Mouse (Mus musculus): ENCODE measurements around the gene Strn. TPM values are rescaled to one million over a fixed set of nuclear protein-coding genes. Genes with fewer than 3 reads are reported as not detected.

The Strn gene
- 6.3 TPM in 2 replicates for polyA plus RNA-seq (2014; fragmentation: Nextera tagmentation; extraction: Ambion mirVana)

GRCm38 (mm10) chr17:78737096-78737495 lies at the start of gene Strn:
TSS of gene Strn (minus strand) at chr17:78737196.
- DNase-seq (ENCODE audit: low spot score) = no peak
- Histone ChIP-seq H3K4me1 (ENCODE audit: control insufficient read depth, insufficient read depth, low read length) (peaks cover 10% of the 10 kb centered on the region), H3K4me3 (ENCODE audit: low read depth, low read length) (peak within 1 kb of the TSS; percentile 66), H3K9ac (ENCODE audit: low read length) (peak within 1 kb of the TSS; percentile 79), H3K36me3 (ENCODE audit: control insufficient read depth, insufficient read depth, low read length) (no peaks in the 10 kb centered on the region), H3K27ac (replicated peaks; ENCODE audit: low read depth, low read length) (peak within 1 kb of the TSS; percentile 73), H3K4me2 (ENCODE audit: low read depth, severe bottlenecking) (peak within 1 kb of the TSS; percentile 61), H3K27me3 (ENCODE audit: control insufficient read depth, insufficient read depth, low read length) (no peaks in the 10 kb centered on the region), H3K9me3 (ENCODE audit: control insufficient read depth, low read length) (no peaks in the 10 kb centered on the region)
- ATAC-seq (ENCODE audit: insufficient number of reproducible peaks, low FRiP score, low TSS enrichment, low read depth) = no peak
- 40% methylated on average over 4 of the region's 4 CpGs for WGBS

GRCm38 (mm10) chr17:78778765-78779164 lies 41.8 kb upstream of the Strn start:
- ATAC-seq (ENCODE audit: insufficient number of reproducible peaks, low FRiP score, low TSS enrichment, low read depth) = no peak
- Histone ChIP-seq H3K4me2 (ENCODE audit: low read depth, severe bottlenecking) (no peak overlapping the region), H3K27ac (replicated peaks; ENCODE audit: low read depth, low read length) (no peak overlapping the region), H3K36me3 (ENCODE audit: control insufficient read depth, insufficient read depth, low read length) (no peaks in the 10 kb centered on the region), H3K9me3 (ENCODE audit: control insufficient read depth, low read length) (no peaks in the 10 kb centered on the region), H3K4me3 (ENCODE audit: low read depth, low read length) (no peak overlapping the region), H3K27me3 (ENCODE audit: control insufficient read depth, insufficient read depth, low read length) (no peaks in the 10 kb centered on the region), H3K9ac (ENCODE audit: low read length) (no peak overlapping the region), H3K4me1 (ENCODE audit: control insufficient read depth, insufficient read depth, low read length) (no peaks in the 10 kb centered on the region)
- no peak for DNase-seq (ENCODE audit: low spot score)
- 91% methylated on average over 1 of the region's 1 CpGs for WGBS

- Histone ChIP-seq H3K27ac (replicated peaks; ENCODE audit: low read depth, low read length) (no peak overlapping the region), H3K27me3 (ENCODE audit: control insufficient read depth, insufficient read depth, low read length) (no peaks in the 10 kb centered on the region), H3K9ac (ENCODE audit: low read length) (no peak overlapping the region), H3K9me3 (ENCODE audit: control insufficient read depth, low read length) (no peaks in the 10 kb centered on the region), H3K36me3 (ENCODE audit: control insufficient read depth, insufficient read depth, low read length) (0 out of 2 replicates have a peak, but pooled peaks cover 2% of the 10 kb centered on the region), H3K4me1 (ENCODE audit: control insufficient read depth, insufficient read depth, low read length) (no peaks in the 10 kb centered on the region), H3K4me3 (ENCODE audit: low read depth, low read length) (no peak overlapping the region), H3K4me2 (ENCODE audit: low read depth, severe bottlenecking) (no peak overlapping the region)
- no peak for ATAC-seq (ENCODE audit: insufficient number of reproducible peaks, low FRiP score, low TSS enrichment, low read depth)
- no peak for DNase-seq (ENCODE audit: low spot score)
- WGBS = 87% methylated on average over 2 of the region's 2 CpGs
Observed at GRCm38 (mm10) chr17:78772317-78772716, 35.3 kb upstream of the Strn start.

- H3K36me3 ChIP-seq (ENCODE audit: control insufficient read depth, insufficient read depth, low read length) = 0 out of 2 replicates have a peak, but pooled peaks cover 2% of the 10 kb centered on the region
- H3K4me3 ChIP-seq (ENCODE audit: low read depth, low read length) = no peak overlapping the region
- no peak overlapping the region for H3K27ac ChIP-seq (replicated peaks; ENCODE audit: low read depth, low read length)
- no peaks in the 10 kb centered on the region for H3K4me1 ChIP-seq (ENCODE audit: control insufficient read depth, insufficient read depth, low read length)
- no peak overlapping the region for H3K9ac ChIP-seq (ENCODE audit: low read length)
- ATAC-seq (ENCODE audit: insufficient number of reproducible peaks, low FRiP score, low TSS enrichment, low read depth) (no peak), DNase-seq (ENCODE audit: low spot score) (no peak)
- H3K9me3 ChIP-seq (ENCODE audit: control insufficient read depth, low read length) = no peaks in the 10 kb centered on the region
- no peak overlapping the region for H3K4me2 ChIP-seq (ENCODE audit: low read depth, severe bottlenecking)
- 76% methylated on average over 7 of the region's 7 CpGs for WGBS
- no peaks in the 10 kb centered on the region for H3K27me3 ChIP-seq (ENCODE audit: control insufficient read depth, insufficient read depth, low read length)
Observed at GRCm38 (mm10) chr17:78770932-78771331, 33.9 kb upstream of the Strn start.

- Histone ChIP-seq H3K9me3 (ENCODE audit: control insufficient read depth, low read length) (no peaks in the 10 kb centered on the region), H3K27ac (replicated peaks; ENCODE audit: low read depth, low read length) (no peak overlapping the region), H3K36me3 (ENCODE audit: control insufficient read depth, insufficient read depth, low read length) (0 out of 2 replicates have a peak, but pooled peaks cover 2% of the 10 kb centered on the region), H3K4me2 (ENCODE audit: low read depth, severe bottlenecking) (no peak overlapping the region), H3K27me3 (ENCODE audit: control insufficient read depth, insufficient read depth, low read length) (no peaks in the 10 kb centered on the region), H3K9ac (ENCODE audit: low read length) (no peak overlapping the region), H3K4me3 (ENCODE audit: low read depth, low read length) (no peak overlapping the region), H3K4me1 (ENCODE audit: control insufficient read depth, insufficient read depth, low read length) (no peaks in the 10 kb centered on the region)
- ATAC-seq (ENCODE audit: insufficient number of reproducible peaks, low FRiP score, low TSS enrichment, low read depth) = no peak
- WGBS = 77% methylated on average over 3 of the region's 3 CpGs
- DNase-seq (ENCODE audit: low spot score) = no peak
Observed at GRCm38 (mm10) chr17:78769341-78769740, 32.3 kb upstream of the Strn start.

GRCm38 (mm10) chr17:78768937-78769336 lies 31.9 kb upstream of the Strn start:
- Histone ChIP-seq H3K27ac (replicated peaks; ENCODE audit: low read depth, low read length) (no peak overlapping the region), H3K27me3 (ENCODE audit: control insufficient read depth, insufficient read depth, low read length) (no peaks in the 10 kb centered on the region), H3K4me2 (ENCODE audit: low read depth, severe bottlenecking) (no peak overlapping the region), H3K36me3 (ENCODE audit: control insufficient read depth, insufficient read depth, low read length) (0 out of 2 replicates have a peak, but pooled peaks cover 2% of the 10 kb centered on the region), H3K4me1 (ENCODE audit: control insufficient read depth, insufficient read depth, low read length) (no peaks in the 10 kb centered on the region), H3K9ac (ENCODE audit: low read length) (no peak overlapping the region), H3K4me3 (ENCODE audit: low read depth, low read length) (no peak overlapping the region), H3K9me3 (ENCODE audit: control insufficient read depth, low read length) (no peaks in the 10 kb centered on the region)
- ATAC-seq (ENCODE audit: insufficient number of reproducible peaks, low FRiP score, low TSS enrichment, low read depth) = no peak
- WGBS = 76% methylated on average over 2 of the region's 2 CpGs
- no peak for DNase-seq (ENCODE audit: low spot score)

- Histone ChIP-seq H3K27ac (replicated peaks; ENCODE audit: low read depth, low read length) (no peak overlapping the region), H3K4me1 (ENCODE audit: control insufficient read depth, insufficient read depth, low read length) (no peaks in the 10 kb centered on the region), H3K27me3 (ENCODE audit: control insufficient read depth, insufficient read depth, low read length) (no peaks in the 10 kb centered on the region), H3K4me2 (ENCODE audit: low read depth, severe bottlenecking) (no peak overlapping the region), H3K36me3 (ENCODE audit: control insufficient read depth, insufficient read depth, low read length) (peaks cover 2% of the 10 kb centered on the region; the same call in 1 of the 2 replicates), H3K9ac (ENCODE audit: low read length) (no peak overlapping the region), H3K9me3 (ENCODE audit: control insufficient read depth, low read length) (no peaks in the 10 kb centered on the region), H3K4me3 (ENCODE audit: low read depth, low read length) (no peak overlapping the region)
- DNase-seq (ENCODE audit: low spot score) (no peak), ATAC-seq (ENCODE audit: insufficient number of reproducible peaks, low FRiP score, low TSS enrichment, low read depth) (no peak)
- WGBS = 67% methylated on average over 8 of the region's 8 CpGs
Observed at GRCm38 (mm10) chr17:78767546-78767945, 30.6 kb upstream of the Strn start.

- Histone ChIP-seq H3K27ac (replicated peaks; ENCODE audit: low read depth, low read length) (no peak overlapping the region), H3K9me3 (ENCODE audit: control insufficient read depth, low read length) (no peaks in the 10 kb centered on the region), H3K4me1 (ENCODE audit: control insufficient read depth, insufficient read depth, low read length) (no peaks in the 10 kb centered on the region), H3K9ac (ENCODE audit: low read length) (no peak overlapping the region), H3K4me2 (ENCODE audit: low read depth, severe bottlenecking) (no peak overlapping the region), H3K27me3 (ENCODE audit: control insufficient read depth, insufficient read depth, low read length) (no peaks in the 10 kb centered on the region), H3K4me3 (ENCODE audit: low read depth, low read length) (no peak overlapping the region), H3K36me3 (ENCODE audit: control insufficient read depth, insufficient read depth, low read length) (peaks cover 3% of the 10 kb centered on the region; the same call in 1 of the 2 replicates)
- DNase-seq (ENCODE audit: low spot score) (no peak), ATAC-seq (ENCODE audit: insufficient number of reproducible peaks, low FRiP score, low TSS enrichment, low read depth) (no peak)
- whole genome bisulfite sequencing = 91% methylated on average over 7 of the region's 7 CpGs
Observed at GRCm38 (mm10) chr17:78766084-78766483, 29.1 kb upstream of the Strn start.

GRCm38 (mm10) chr17:78763272-78763671 lies 26.3 kb upstream of the Strn start:
- peaks cover 3% of the 10 kb centered on the region; the same call in 1 of the 2 replicates for H3K36me3 ChIP-seq (ENCODE audit: control insufficient read depth, insufficient read depth, low read length)
- 91% methylated on average over 5 of the region's 5 CpGs for WGBS
- no peak overlapping the region for H3K4me3 ChIP-seq (ENCODE audit: low read depth, low read length)
- H3K27ac ChIP-seq (replicated peaks; ENCODE audit: low read depth, low read length) = no peak overlapping the region
- ATAC-seq (ENCODE audit: insufficient number of reproducible peaks, low FRiP score, low TSS enrichment, low read depth) (no peak), DNase-seq (ENCODE audit: low spot score) (no peak)
- H3K4me1 ChIP-seq (ENCODE audit: control insufficient read depth, insufficient read depth, low read length) = no peaks in the 10 kb centered on the region
- no peak overlapping the region for H3K4me2 ChIP-seq (ENCODE audit: low read depth, severe bottlenecking)
- no peaks in the 10 kb centered on the region for H3K27me3 ChIP-seq (ENCODE audit: control insufficient read depth, insufficient read depth, low read length)
- H3K9ac ChIP-seq (ENCODE audit: low read length) = no peak overlapping the region
- no peaks in the 10 kb centered on the region for H3K9me3 ChIP-seq (ENCODE audit: control insufficient read depth, low read length)
